Mouse (Mus musculus) layer of hippocampus, postnatal 14 days (tissue): ENCODE measurements at regions not wholly inside any gene's neighbourhood (a gene's known extent, or its start where the extent isn't known, plus 50 kb on each side); places are given as distances from the start of the nearest gene placed in this dataset.

ENCODE experiments used
- DNase-seq, 2 experiments: peaks; one replicate each; pipeline ENCODE4 v3.0.0; 2021 to 2022; ENCODE audit warnings: low spot score in 2 of 2, mixed read lengths in 1 of 2

- DNase-seq, result no peak
Measured at GRCm38 (mm10) chr13:113429615-113430014, 136.7 kb downstream of the BC067074 start.
